Mouse (Mus musculus) olfactory bulb, adult 2 months (tissue): ENCODE results near the gene Itsn2.

Experiments used
- CTCF ChIP-seq: fragments of 200-500 bp; IDR thresholded peaks from 2 replicates; pipeline ENCODE4 v1.5.1; 2012; ENCODE audit warnings: low read depth, mild to moderate bottlenecking, low read length, moderate library complexity; ENCODE audit not compliant: insufficient read depth
- POLR2A ChIP-seq: fragments of 200-500 bp; IDR thresholded peaks from 2 replicates; pipeline ENCODE4 v1.6.1; 2012; ENCODE audit warnings: mild to moderate bottlenecking, low read depth, low read length, moderate library complexity; ENCODE audit not compliant: insufficient read depth

GRCm38 (mm10) chr12:4719066-4719761, 126.8 kb downstream of the Itsn2 start:
- TF ChIP-seq POLR2A (no peak), CTCF (no peak)
